Mouse (Mus musculus): ENCODE data around the gene Pdgfra. TPM values are rescaled to one million over a fixed set of nuclear protein-coding genes. Genes with fewer than 3 reads are reported as not detected.

Gene Pdgfra
- polyA plus RNA-seq (2016; fragmentation: Nextera tagmentation; extraction: Ambion mirVana): 15.6 and 19.5 TPM in 2 replicates

- under 1% methylated on average over 10 of the region's 10 CpGs for WGBS
- peaks cover 99% of the 10 kb centered on the region for H3K27me3 ChIP-seq (ENCODE audit: low read depth, poor library complexity, severe bottlenecking)
- H3K36me3 ChIP-seq: no peaks in the 10 kb centered on the region
- H3K9me3 ChIP-seq (replicated peaks): no peaks in the 10 kb centered on the region
- DNase-seq (ENCODE audit: low spot score): peak; percentile 48
- peak within 1 kb of the TSS; percentile 70 for H3K27ac ChIP-seq (replicated peaks)
- H3K4me1 ChIP-seq: peaks cover 88% of the 10 kb centered on the region
- H3K4me3 ChIP-seq: peak within 1 kb of the TSS; percentile 57
These were observed at the start of gene Pdgfra for GRCm38 (mm10) chr5:75152021-75152425. Gene Pdgfra (plus strand): TSS chr5:75152292.

- DNase-seq (ENCODE audit: low spot score): no peak
- H3K4me3 ChIP-seq: no peak overlapping the region
- peaks cover 27% of the 10 kb centered on the region for H3K27me3 ChIP-seq (ENCODE audit: low read depth, poor library complexity, severe bottlenecking)
- H3K27ac ChIP-seq (replicated peaks): no peak overlapping the region
- no peaks in the 10 kb centered on the region; the same call in 1 of the 2 replicates for H3K9me3 ChIP-seq (replicated peaks)
- 71% methylated on average over 3 of the region's 3 CpGs for WGBS
- H3K4me1 ChIP-seq: no peaks in the 10 kb centered on the region
- no peaks in the 10 kb centered on the region for H3K36me3 ChIP-seq
These were observed 45.6 kb upstream of the Pdgfra start for GRCm38 (mm10) chr5:75106511-75106910.

- H3K4me3 ChIP-seq: no peak overlapping the region
- no peaks in the 10 kb centered on the region; the same call in 1 of the 2 replicates for H3K9me3 ChIP-seq (replicated peaks)
- DNase-seq (ENCODE audit: low spot score): no peak
- H3K27me3 ChIP-seq (ENCODE audit: low read depth, poor library complexity, severe bottlenecking): peaks cover 21% of the 10 kb centered on the region
- whole genome bisulfite sequencing: 67% methylated on average over 5 of the region's 5 CpGs
- no peaks in the 10 kb centered on the region for H3K36me3 ChIP-seq
- H3K4me1 ChIP-seq: no peaks in the 10 kb centered on the region
- H3K27ac ChIP-seq (replicated peaks): no peak overlapping the region
These were observed 42.7 kb upstream of the Pdgfra start for GRCm38 (mm10) chr5:75109368-75109767.

GRCm38 (mm10) chr5:75111781-75112180 is 40.3 kb upstream of the Pdgfra start:
- H3K4me3 ChIP-seq: no peak overlapping the region
- 49% methylated on average over 5 of the region's 5 CpGs for WGBS
- no peaks in the 10 kb centered on the region for H3K36me3 ChIP-seq
- peaks cover 37% of the 10 kb centered on the region for H3K27me3 ChIP-seq (ENCODE audit: low read depth, poor library complexity, severe bottlenecking)
- H3K9me3 ChIP-seq (replicated peaks): no peaks in the 10 kb centered on the region; the same call in 1 of the 2 replicates
- no peaks in the 10 kb centered on the region for H3K4me1 ChIP-seq
- DNase-seq (ENCODE audit: low spot score): no peak
- H3K27ac ChIP-seq (replicated peaks): no peak overlapping the region

- DNase-seq (ENCODE audit: low spot score): peak; percentile 39
- WGBS: 62% methylated on average over 7 of the region's 7 CpGs
These were observed 33.3 kb upstream of the Pdgfra start for GRCm38 (mm10) chr5:75118840-75119239.

GRCm38 (mm10) chr5:75121646-75122045 is 30.4 kb upstream of the Pdgfra start:
- Histone ChIP-seq H3K4me3 (no peak overlapping the region), H3K27ac (replicated peaks) (no peak overlapping the region), H3K9me3 (replicated peaks) (no peaks in the 10 kb centered on the region; the same call in 1 of the 2 replicates), H3K27me3 (ENCODE audit: low read depth, poor library complexity, severe bottlenecking) (0 out of 2 replicates have a peak, but pooled peaks cover 18% of the 10 kb centered on the region), H3K36me3 (no peaks in the 10 kb centered on the region), H3K4me1 (no peaks in the 10 kb centered on the region)
- 43% methylated on average over 5 of the region's 5 CpGs for WGBS
- DNase-seq (ENCODE audit: low spot score): no peak

More at GRCm38 (mm10) chr5:75118840-75119239, 33.3 kb upstream of the Pdgfra start:
- Histone ChIP-seq H3K36me3 (no peaks in the 10 kb centered on the region), H3K4me3 (no peak overlapping the region), H3K9me3 (replicated peaks) (no peaks in the 10 kb centered on the region), H3K4me1 (no peaks in the 10 kb centered on the region), H3K27ac (replicated peaks) (no peak overlapping the region), H3K27me3 (ENCODE audit: low read depth, poor library complexity, severe bottlenecking) (peaks cover 36% of the 10 kb centered on the region)

- Histone ChIP-seq H3K4me3 (no peak overlapping the region), H3K36me3 (no peaks in the 10 kb centered on the region), H3K4me1 (no peaks in the 10 kb centered on the region), H3K27ac (replicated peaks) (no peak overlapping the region), H3K9me3 (replicated peaks) (no peaks in the 10 kb centered on the region), H3K27me3 (ENCODE audit: low read depth, poor library complexity, severe bottlenecking) (peaks cover 24% of the 10 kb centered on the region)
- WGBS: 89% methylated on average over 7 of the region's 7 CpGs
- DNase-seq (ENCODE audit: low spot score): no peak
These were observed 17.4 kb upstream of the Pdgfra start for GRCm38 (mm10) chr5:75134681-75135080.

GRCm38 (mm10) chr5:75143092-75143491 is 9.0 kb upstream of the Pdgfra start:
- peak; percentile 64 for DNase-seq (ENCODE audit: low spot score)
- peaks cover 9% of the 10 kb centered on the region for H3K4me1 ChIP-seq
- H3K36me3 ChIP-seq: no peaks in the 10 kb centered on the region
- H3K9me3 ChIP-seq (replicated peaks): no peaks in the 10 kb centered on the region
- no peak overlapping the region for H3K27ac ChIP-seq (replicated peaks)
- H3K27me3 ChIP-seq (ENCODE audit: low read depth, poor library complexity, severe bottlenecking): peaks cover 90% of the 10 kb centered on the region
- WGBS: 4% methylated on average over 14 of the region's 14 CpGs
- peak overlapping the region; percentile 44 for H3K4me3 ChIP-seq

GRCm38 (mm10) chr5:75143767-75144166 is 8.3 kb upstream of the Pdgfra start:
- H3K4me3 ChIP-seq: no peak overlapping the region
- WGBS: 41% methylated on average over 7 of the region's 7 CpGs
- no peaks in the 10 kb centered on the region for H3K9me3 ChIP-seq (replicated peaks)
- peaks cover 16% of the 10 kb centered on the region for H3K4me1 ChIP-seq
- peaks cover 90% of the 10 kb centered on the region for H3K27me3 ChIP-seq (ENCODE audit: low read depth, poor library complexity, severe bottlenecking)
- H3K36me3 ChIP-seq: no peaks in the 10 kb centered on the region
- H3K27ac ChIP-seq (replicated peaks): no peak overlapping the region
- DNase-seq (ENCODE audit: low spot score): no peak

- H3K36me3 ChIP-seq: no peaks in the 10 kb centered on the region
- H3K27ac ChIP-seq (replicated peaks): no peak overlapping the region
- H3K4me1 ChIP-seq: peaks cover 31% of the 10 kb centered on the region
- no peak for DNase-seq (ENCODE audit: low spot score)
- H3K9me3 ChIP-seq (replicated peaks): no peaks in the 10 kb centered on the region
- 71% methylated on average over 2 of the region's 2 CpGs for WGBS
- peaks cover 90% of the 10 kb centered on the region for H3K27me3 ChIP-seq (ENCODE audit: low read depth, poor library complexity, severe bottlenecking)
- no peak overlapping the region for H3K4me3 ChIP-seq
These were observed 6.8 kb upstream of the Pdgfra start for GRCm38 (mm10) chr5:75145341-75145740.

- WGBS: 70% methylated on average over 1 of the region's 1 CpGs
- DNase-seq (ENCODE audit: low spot score): no peak
These were observed 5.6 kb upstream of the Pdgfra start for GRCm38 (mm10) chr5:75146469-75146868.

GRCm38 (mm10) chr5:75148343-75149127 is 3.6 kb upstream of the Pdgfra start:
- Histone ChIP-seq H3K27ac (replicated peaks) (no peak overlapping the region; the same call in 1 of the 2 replicates), H3K27me3 (ENCODE audit: low read depth, poor library complexity, severe bottlenecking) (peaks cover 100% of the 10 kb centered on the region), H3K36me3 (no peaks in the 10 kb centered on the region), H3K4me1 (peaks cover 56% of the 10 kb centered on the region), H3K9me3 (replicated peaks) (no peaks in the 10 kb centered on the region), H3K4me3 (peak overlapping the region; percentile 28)
- peak; percentile 65 for DNase-seq (ENCODE audit: low spot score)
- WGBS: under 1% methylated on average over 30 of the region's 30 CpGs

More at GRCm38 (mm10) chr5:75146469-75146868, 5.6 kb upstream of the Pdgfra start:
- Histone ChIP-seq H3K36me3 (no peaks in the 10 kb centered on the region), H3K9me3 (replicated peaks) (no peaks in the 10 kb centered on the region), H3K4me1 (peaks cover 43% of the 10 kb centered on the region), H3K4me3 (no peak overlapping the region), H3K27ac (replicated peaks) (no peak overlapping the region), H3K27me3 (ENCODE audit: low read depth, poor library complexity, severe bottlenecking) (peaks cover 96% of the 10 kb centered on the region)

- Histone ChIP-seq H3K36me3 (no peaks in the 10 kb centered on the region), H3K4me3 (peak overlapping the region; percentile 41), H3K4me1 (peaks cover 64% of the 10 kb centered on the region), H3K27me3 (ENCODE audit: low read depth, poor library complexity, severe bottlenecking) (peaks cover 100% of the 10 kb centered on the region), H3K27ac (replicated peaks) (no peak overlapping the region; the same call in 1 of the 2 replicates), H3K9me3 (replicated peaks) (no peaks in the 10 kb centered on the region)
- DNase-seq (ENCODE audit: low spot score): no peak
- WGBS: 0% methylated on average over 10 of the region's 10 CpGs
These were observed 2.7 kb upstream of the Pdgfra start for GRCm38 (mm10) chr5:75149380-75149779.

All from midbrain, embryonic 10.5 days (tissue).